Mouse (Mus musculus): ENCODE results near the gene Nup188. TPM values are rescaled to one million over a fixed set of nuclear protein-coding genes. Genes with fewer than 3 reads are reported as not detected.

Gene Nup188
- 21.8 TPM for polyA plus RNA-seq (2014; fragmentation: Illumina TruSeq; extraction: RNeasy Lipid Tissue Mini Kit (QIAGEN cat#74804); ENCODE audit: low read depth, low replicate concordance)

GRCm38 (mm10) chr2:30286192-30287026 is at the start of gene Nup188, which contains the start of gene Dolk:
TSS of gene Nup188 (plus strand) at chr2:30286397.
TSS of gene Dolk (minus strand) at chr2:30286334.

GRCm38 (mm10) chr2:30237199-30237880 is 48.9 kb upstream of the Nup188 start, which contains the start of gene Lrrc8a:
TSS of gene Lrrc8a (plus strand) at chr2:30237715.

GRCm38 (mm10) chr2:30240267-30240666 is 45.9 kb upstream of the Nup188 start, which contains the start of gene Gm28035:
TSS of gene Gm28035 (plus strand) at chr2:30240567.

GRCm38 (mm10) chr2:30265767-30266253 is 20.4 kb upstream of the Nup188 start, which contains the start of gene Phyhd1:
TSS of gene Phyhd1 (plus strand) at chr2:30266203.

GRCm38 (mm10) chr2:30280743-30281142 is 5.5 kb upstream of the Nup188 start, which contains the start of gene Gm28038:
TSS of gene Gm28038 (plus strand) at chr2:30281043.

GRCm38 (mm10) chr2:30358533-30359531 is 72.6 kb downstream of the Nup188 start, which contains the start of gene Sh3glb2:
TSS of gene Sh3glb2 (minus strand) at chr2:30359337.

GRCm38 (mm10) chr2:30363773-30364650 is 77.8 kb downstream of the Nup188 start, which contains the start of gene Miga2:
TSS of gene Miga2 (plus strand) at chr2:30364233.

GRCm38 (mm10) chr2:30392114-30392576 is 105.9 kb downstream of the Nup188 start, which contains the start of gene Dolpp1:
TSS of gene Dolpp1 (plus strand) at chr2:30392254.

Other genes with a start within 250 kb of the Nup188 start
- 31.1 TPM for gene Wdr34, start 237.5 kb upstream of the Nup188 start, polyA plus RNA-seq (2014; fragmentation: Illumina TruSeq; extraction: RNeasy Lipid Tissue Mini Kit (QIAGEN cat#74804); ENCODE audit: low read depth, low replicate concordance)
- gene Set, start 229.0 kb upstream of the Nup188 start, polyA plus RNA-seq (2014; fragmentation: Illumina TruSeq; extraction: RNeasy Lipid Tissue Mini Kit (QIAGEN cat#74804); ENCODE audit: low read depth, low replicate concordance) = 123 TPM
- gene Pkn3, start 208.7 kb upstream of the Nup188 start, polyA plus RNA-seq (2014; fragmentation: Illumina TruSeq; extraction: RNeasy Lipid Tissue Mini Kit (QIAGEN cat#74804); ENCODE audit: low read depth, low replicate concordance) = 7.0 TPM
- 20.2 TPM for gene Zdhhc12, start 192.7 kb upstream of the Nup188 start, polyA plus RNA-seq (2014; fragmentation: Illumina TruSeq; extraction: RNeasy Lipid Tissue Mini Kit (QIAGEN cat#74804); ENCODE audit: low read depth, low replicate concordance)
- gene Zer1, start 161.8 kb upstream of the Nup188 start, polyA plus RNA-seq (2014; fragmentation: Illumina TruSeq; extraction: RNeasy Lipid Tissue Mini Kit (QIAGEN cat#74804); ENCODE audit: low read depth, low replicate concordance) = 34.6 TPM
- 35.5 TPM for gene Tbc1d13, start 152.7 kb upstream of the Nup188 start, polyA plus RNA-seq (2014; fragmentation: Illumina TruSeq; extraction: RNeasy Lipid Tissue Mini Kit (QIAGEN cat#74804); ENCODE audit: low read depth, low replicate concordance)
- gene Endog, start 114.9 kb upstream of the Nup188 start, polyA plus RNA-seq (2014; fragmentation: Illumina TruSeq; extraction: RNeasy Lipid Tissue Mini Kit (QIAGEN cat#74804); ENCODE audit: low read depth, low replicate concordance) = 14.7 TPM
- gene Spout1, start 107.9 kb upstream of the Nup188 start, polyA plus RNA-seq (2014; fragmentation: Illumina TruSeq; extraction: RNeasy Lipid Tissue Mini Kit (QIAGEN cat#74804); ENCODE audit: low read depth, low replicate concordance) = 24.3 TPM
- 45.6 TPM for gene Kyat1, start 80.5 kb upstream of the Nup188 start, polyA plus RNA-seq (2014; fragmentation: Illumina TruSeq; extraction: RNeasy Lipid Tissue Mini Kit (QIAGEN cat#74804); ENCODE audit: low read depth, low replicate concordance)
- 13.3 TPM for gene Lrrc8a, start 48.7 kb upstream of the Nup188 start, polyA plus RNA-seq (2014; fragmentation: Illumina TruSeq; extraction: RNeasy Lipid Tissue Mini Kit (QIAGEN cat#74804); ENCODE audit: low read depth, low replicate concordance)
- gene Gm28035, start 45.8 kb upstream of the Nup188 start, polyA plus RNA-seq (2014; fragmentation: Illumina TruSeq; extraction: RNeasy Lipid Tissue Mini Kit (QIAGEN cat#74804); ENCODE audit: low read depth, low replicate concordance) = 2.3 TPM
- 56.8 TPM for gene Phyhd1, start 20.2 kb upstream of the Nup188 start, polyA plus RNA-seq (2014; fragmentation: Illumina TruSeq; extraction: RNeasy Lipid Tissue Mini Kit (QIAGEN cat#74804); ENCODE audit: low read depth, low replicate concordance)
- gene Gm28038, start 5.4 kb upstream of the Nup188 start, polyA plus RNA-seq (2014; fragmentation: Illumina TruSeq; extraction: RNeasy Lipid Tissue Mini Kit (QIAGEN cat#74804); ENCODE audit: low read depth, low replicate concordance) = not detected
- gene Dolk, start 63 bp upstream of the Nup188 start, polyA plus RNA-seq (2014; fragmentation: Illumina TruSeq; extraction: RNeasy Lipid Tissue Mini Kit (QIAGEN cat#74804); ENCODE audit: low read depth, low replicate concordance) = 34.9 TPM
- gene Sh3glb2, start 72.9 kb downstream of the Nup188 start, polyA plus RNA-seq (2014; fragmentation: Illumina TruSeq; extraction: RNeasy Lipid Tissue Mini Kit (QIAGEN cat#74804); ENCODE audit: low read depth, low replicate concordance) = 208 TPM
- 39.4 TPM for gene Miga2, start 77.8 kb downstream of the Nup188 start, polyA plus RNA-seq (2014; fragmentation: Illumina TruSeq; extraction: RNeasy Lipid Tissue Mini Kit (QIAGEN cat#74804); ENCODE audit: low read depth, low replicate concordance)
- gene Dolpp1, start 105.9 kb downstream of the Nup188 start, polyA plus RNA-seq (2014; fragmentation: Illumina TruSeq; extraction: RNeasy Lipid Tissue Mini Kit (QIAGEN cat#74804); ENCODE audit: low read depth, low replicate concordance) = 24.6 TPM
- gene Crat, start 129.4 kb downstream of the Nup188 start, polyA plus RNA-seq (2014; fragmentation: Illumina TruSeq; extraction: RNeasy Lipid Tissue Mini Kit (QIAGEN cat#74804); ENCODE audit: low read depth, low replicate concordance) = 104 TPM
- 140 TPM for gene Ptpa, start 129.6 kb downstream of the Nup188 start, polyA plus RNA-seq (2014; fragmentation: Illumina TruSeq; extraction: RNeasy Lipid Tissue Mini Kit (QIAGEN cat#74804); ENCODE audit: low read depth, low replicate concordance)
- 2.3 TPM for gene Ier5l, start 187.8 kb downstream of the Nup188 start, polyA plus RNA-seq (2014; fragmentation: Illumina TruSeq; extraction: RNeasy Lipid Tissue Mini Kit (QIAGEN cat#74804); ENCODE audit: low read depth, low replicate concordance)

All from adipose tissue, adult 10 weeks (tissue).